Mouse (Mus musculus): ENCODE results near the gene Fam71a.

- TF ChIP-seq EP300 (optimal IDR thresholded peaks at IDR 0.05), result no peak
- no peak for TF ChIP-seq CTCF (IDR thresholded peaks at IDR 0.05; ENCODE audit: low read depth)
Measured at GRCm38 (mm10) chr1:191170444-191170843, 5.8 kb upstream of the Fam71a start.

All from stomach, postnatal 0 days (tissue).